Mouse (Mus musculus) neural tube, embryonic 12.5 days (tissue): ENCODE results near the gene Ssxb5. TPM values are rescaled to one million over a fixed set of nuclear protein-coding genes. Genes with fewer than 3 reads are reported as not detected.
"Not testable (repeated sequence)": the region's sequence is repeated elsewhere in the genome, so short reads cannot be mapped to it uniquely, and the experiment has no call there.

ENCODE experiments used
- ATAC-seq: fragments of 200-750 bp; cut with Nextera tagmentation; 2 replicates; pipeline ENCODE4 v1.8.0; 2017; ENCODE audit warnings: low read depth, mild to moderate bottlenecking, moderate TSS enrichment, moderate library complexity; ENCODE audit not compliant: low FRiP score
- H3K27ac ChIP-seq: fragments of 300-500 bp; sonication (generic); 2 replicates; pipeline ENCODE4 v1.5.1; 2016
- H3K27me3 ChIP-seq: fragments of 300-500 bp; sonication (generic); replicated peaks from 2 replicates; pipeline ENCODE4 v1.6.1; 2016; ENCODE audit warnings: mild to moderate bottlenecking
- H3K36me3 ChIP-seq: fragments of 300-500 bp; sonication (generic); 2 replicates; pipeline ENCODE4 v1.6.1; 2016; ENCODE audit warnings: mild to moderate bottlenecking
- H3K4me1 ChIP-seq: fragments of 300-500 bp; sonication (generic); 2 replicates; pipeline ENCODE4 v1.6.1; 2016
- H3K4me2 ChIP-seq: fragments of 300-500 bp; sonication (generic); replicated peaks from 2 replicates; pipeline ENCODE4 v1.6.1; 2016; ENCODE audit warnings: mild to moderate bottlenecking
- H3K4me3 ChIP-seq: fragments of 300-500 bp; sonication (generic); 2 replicates; pipeline ENCODE4 v1.5.1; 2016
- H3K9ac ChIP-seq: fragments of 300-500 bp; sonication (generic); 2 replicates; pipeline ENCODE4 v1.6.1; 2016; ENCODE audit warnings: mild to moderate bottlenecking
- H3K9me3 ChIP-seq: fragments of 300-500 bp; sonication (generic); 2 replicates; pipeline ENCODE4 v1.6.1; 2016; ENCODE audit warnings: mild to moderate bottlenecking
- WGBS: fragments of 180-500 bp; shearing (Covaris S2); methylation state at CpG from one replicate; pipeline ENCODE4 v1.1.7; 2016; 5-methylcytosine and 5-hydroxymethylcytosine counted together
- polyA plus RNA-seq: library from polyadenylated mRNA; unstranded; fragments of >200 nt; fragmentation: Nextera tagmentation; extraction: Ambion mirVana; gene quantifications from 2 replicates; pipeline ENCODE4 v1.2.1, GENCODE M21; 2016

Gene Ssxb5
- not detected in 2 replicates for polyA plus RNA-seq

GRCm38 (mm10) chrX:8803391-8803790 lies at the start of gene Ssxb5:
Gene Ssxb5 (plus strand): TSS chrX:8803691.
- not testable (repeated sequence) for H3K9ac ChIP-seq, H3K27ac ChIP-seq, ATAC-seq, H3K36me3 ChIP-seq, H3K4me1 ChIP-seq, H3K27me3 ChIP-seq, H3K4me2 ChIP-seq, H3K4me3 ChIP-seq, H3K9me3 ChIP-seq
- WGBS: 83% methylated on average over 4 of the region's 4 CpGs

GRCm38 (mm10) chrX:8832043-8832442 lies 28.6 kb downstream of the Ssxb5 start:
- Histone ChIP-seq H3K27me3 (no peaks in the 10 kb centered on the region), H3K27ac (no peak overlapping the region), H3K4me3 (no peak overlapping the region), H3K4me1 (no peaks in the 10 kb centered on the region), H3K36me3 (no peaks in the 10 kb centered on the region), H3K4me2 (no peak overlapping the region), H3K9me3 (no peaks in the 10 kb centered on the region), H3K9ac (no peak overlapping the region)
- no peak for ATAC-seq

GRCm38 (mm10) chrX:8843694-8844093 lies 40.2 kb downstream of the Ssxb5 start, which contains the start of gene Gm6592:
Gene Gm6592 (plus strand): TSS chrX:8843994.
- no peak for ATAC-seq
- Histone ChIP-seq H3K36me3 (no peaks in the 10 kb centered on the region), H3K9me3 (no peaks in the 10 kb centered on the region), H3K4me3 (no peak within 1 kb of the TSS), H3K27me3 (no peaks in the 10 kb centered on the region), H3K4me2 (no peak within 1 kb of the TSS), H3K4me1 (no peaks in the 10 kb centered on the region), H3K27ac (no peak within 1 kb of the TSS), H3K9ac (no peak within 1 kb of the TSS)
- WGBS: 77% methylated on average over 1 of the region's 1 CpGs

GRCm38 (mm10) chrX:8852486-8852885 lies 49.0 kb downstream of the Ssxb5 start:
- Histone ChIP-seq H3K9me3 (no peaks in the 10 kb centered on the region), H3K27me3 (no peaks in the 10 kb centered on the region)
- 93% methylated on average over 10 of the region's 10 CpGs for WGBS

More at GRCm38 (mm10) chrX:8852486-8852885, 49.0 kb downstream of the Ssxb5 start:
- ATAC-seq: no peak
- no peak overlapping the region for H3K4me2 ChIP-seq
- no peak overlapping the region for H3K4me3 ChIP-seq
- no peak overlapping the region for H3K9ac ChIP-seq
- H3K27ac ChIP-seq: no peak overlapping the region
- no peaks in the 10 kb centered on the region for H3K4me1 ChIP-seq
- H3K36me3 ChIP-seq: no peaks in the 10 kb centered on the region

Other genes starting within 250 kb of the Ssxb5 start
- not detected in 2 replicates for gene Ssxb3, start 211.9 kb upstream of the Ssxb5 start, polyA plus RNA-seq
- not detected in 2 replicates for gene Ssxb8, start 112.8 kb upstream of the Ssxb5 start, polyA plus RNA-seq
- not detected in 2 replicates for gene Ssx9, start 55.3 kb upstream of the Ssxb5 start, polyA plus RNA-seq
- gene Gm6592, start 40.3 kb downstream of the Ssxb5 start, polyA plus RNA-seq: not detected in 2 replicates
- not detected in 2 replicates for gene Gm5751, start 70.6 kb downstream of the Ssxb5 start, polyA plus RNA-seq
- 15.5 and 17.8 TPM in 2 replicates for gene B630019K06Rik, start 88.7 kb downstream of the Ssxb5 start, polyA plus RNA-seq
- not detected in 2 replicates for gene Fthl17b, start 159.3 kb downstream of the Ssxb5 start, polyA plus RNA-seq
- gene Fthl17c, start 172.9 kb downstream of the Ssxb5 start, polyA plus RNA-seq: not detected in 2 replicates
- gene Fthl17d, start 183.1 kb downstream of the Ssxb5 start, polyA plus RNA-seq: not detected in 2 replicates
- gene Fthl17e, start 229.8 kb downstream of the Ssxb5 start, polyA plus RNA-seq: not detected in 2 replicates